Mouse (Mus musculus) ES-Bruce4 (cell line): Measurements from ENCODE around the gene Stab2.

ENCODE experiments used
- CTCF ChIP-seq: IDR thresholded peaks from one replicate; pipeline ENCODE4 v1.8.1; 2011; ENCODE audit warnings: low read depth, low read length
- EP300 ChIP-seq: IDR thresholded peaks from 2 replicates; pipeline ENCODE4 v1.6.1; 2011; ENCODE audit warnings: low read depth, low read length; ENCODE audit not compliant: insufficient read depth
- POLR2A ChIP-seq: IDR thresholded peaks from one replicate; pipeline ENCODE4 v1.8.1; 2011; ENCODE audit warnings: low read length; ENCODE audit not compliant: insufficient read depth

- TF ChIP-seq POLR2A (no peak), EP300 (no peak), CTCF (no peak)
Measured at GRCm38 (mm10) chr10:86923602-86924001, 84.2 kb downstream of the Stab2 start.
